8 mouse cellular contexts compared by ENCODE assay signal in the genomic region with DNA sequence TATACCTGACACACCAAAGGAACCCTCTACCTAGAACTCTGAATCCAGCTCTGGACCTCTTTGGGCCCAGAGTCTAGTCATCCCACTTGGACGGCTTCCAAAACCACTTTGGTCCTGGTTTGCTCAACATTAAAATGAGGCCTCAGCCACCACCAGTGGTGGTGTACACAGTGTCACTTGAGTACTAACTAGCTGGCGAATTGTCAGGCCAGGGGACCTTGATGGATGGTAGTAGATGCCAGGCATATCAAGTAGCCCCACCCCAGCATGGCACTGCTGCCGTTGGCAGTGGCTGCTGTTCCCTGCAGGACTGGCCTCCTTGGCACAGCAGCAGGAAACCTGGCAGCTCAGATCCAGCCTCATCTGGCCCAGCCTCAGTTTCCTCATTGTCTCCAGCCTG. TPM values are rescaled to one million over a fixed set of nuclear protein-coding genes. Genes with fewer than 3 reads are reported as not detected.
DNase-seq lines count a peak whose midpoint lies in the region; ATAC-seq lines count a peak whose summit lies in the region.

No protein-coding gene starts in this region.

- no peaks in the 10 kb centered on the region for H3K4me1 ChIP-seq in neural tube, embryonic 14.5 days (ENCODE audit: control insufficient read depth, insufficient read depth, low read length)

- WGBS in neural tube, embryonic 14.5 days, result 62% methylated on average over 3 of the region's 3 CpGs

- no peak for ATAC-seq in cerebellum, adult (ENCODE audit: insufficient number of reproducible peaks, low FRiP score, low TSS enrichment)
- ATAC-seq in neural tube, embryonic 14.5 days (ENCODE audit: low read depth), result peak; percentile 57; the same call in 1 of the 2 replicates

- no peak overlapping the region for H3K9ac ChIP-seq in neural tube, embryonic 14.5 days (replicated peaks; ENCODE audit: low read depth, low read length)

- DNase-seq in cerebellum, adult 9-10 months, result peak; percentile 34
- peak; percentile 38 to 60 for DNase-seq in left cerebral cortex, postnatal 25 days (ENCODE audit: low spot score in 2 of 2)
- no peak for DNase-seq in left cerebral cortex, postnatal 36 days (ENCODE audit: low spot score in 2 of 2)
- DNase-seq in gastrocnemius, postnatal 14 days, result peak; percentile 52
- DNase-seq in thymus, adult 18-20 months, result no peak
- no peak for DNase-seq in yolk sac, embryonic 10.5 days (ENCODE audit: low spot score)

- no peaks in the 10 kb centered on the region for H3K27me3 ChIP-seq in neural tube, embryonic 14.5 days (ENCODE audit: control insufficient read depth, insufficient read depth, low read length)

- H3K27ac ChIP-seq in neural tube, embryonic 14.5 days (ENCODE audit: low read depth, low read length), result no peak overlapping the region

- no peaks in the 10 kb centered on the region for H3K36me3 ChIP-seq in neural tube, embryonic 14.5 days (ENCODE audit: control insufficient read depth, insufficient read depth, low read length)

- no peaks in the 10 kb centered on the region for H3K9me3 ChIP-seq in neural tube, embryonic 14.5 days (ENCODE audit: control insufficient read depth, low read length)

- no peak overlapping the region for H3K4me3 ChIP-seq in neural tube, embryonic 14.5 days (ENCODE audit: low read depth, low read length)

- intact Hi-C loops in left cerebral cortex, postnatal 25 days (cut with DNase I), result loop anchor here (5.0 kb wide), 2 partner anchors 157 to 517 kb away; no protein-coding TSS in a partner anchor
- intact Hi-C loops in left cerebral cortex, postnatal 36 days (cut with DNase I), result loop anchor here (5.0 to 10.0 kb wide), 2 partner anchors 37 to 169 kb away; a partner anchor contains a TSS
- intact Hi-C loops in gastrocnemius, postnatal 14 days (cut with DNase I; ENCODE audit: low total_unique reads), result no loop called here

- no peak overlapping the region for H3K4me2 ChIP-seq in neural tube, embryonic 14.5 days (ENCODE audit: low read depth, low read length)

RNA-seq across cellular contexts. Expression of a gene that starts 36.3 kb away (rescaled TPM):
- total RNA-seq in left cerebral cortex, postnatal 25 days (2021), result 10 to 100 TPM; 22.0 to 24.2 TPM
- total RNA-seq in left cerebral cortex, postnatal 36 days (2021), result 10 to 100 TPM; 19.7 to 25.4 TPM
- total RNA-seq in gastrocnemius, postnatal 14 days (2021), result 1 to 10 TPM; 6.6 to 7.7 TPM
- polyA plus RNA-seq in neural tube, embryonic 14.5 days (2014; fragmentation: Nextera tagmentation; extraction: Ambion mirVana), result 9.1 and 10.9 TPM in 2 replicates

RNA-seq across cellular contexts. Expression of a gene that starts 40.0 kb away (rescaled TPM):
- 10 to 100 TPM; 70.9 to 82.1 TPM for total RNA-seq in left cerebral cortex, postnatal 25 days (2021)
- total RNA-seq in left cerebral cortex, postnatal 36 days (2021), result 10 to 100 TPM; 70.1 to 79.3 TPM
- 10 to 100 TPM; 12.7 to 13.7 TPM for total RNA-seq in gastrocnemius, postnatal 14 days (2021)
- 41.2 and 43.0 TPM in 2 replicates for polyA plus RNA-seq in neural tube, embryonic 14.5 days (2014; fragmentation: Nextera tagmentation; extraction: Ambion mirVana)

RNA-seq across cellular contexts. Expression of a gene that starts 58.8 kb away (rescaled TPM):
- total RNA-seq in left cerebral cortex, postnatal 25 days (2021), result 1 to 10 TPM; 1.3 to 3.0 TPM
- 1 to 10 TPM in 1 of 2 experiments, under 1 TPM in 1; 0.99 to 2.1 TPM for total RNA-seq in left cerebral cortex, postnatal 36 days (2021)
- 10 to 100 TPM; 10.4 to 11.9 TPM for total RNA-seq in gastrocnemius, postnatal 14 days (2021)
- 0.44 and 6.6 TPM in 2 replicates for polyA plus RNA-seq in neural tube, embryonic 14.5 days (2014; fragmentation: Nextera tagmentation; extraction: Ambion mirVana)

Comparison
In these comparisons a context has a peak if more than half of its experiments do, and no peak if none do; other contexts are left out.
1. DNase-seq: peak in cerebellum, adult 9-10 months (single experiment), left cerebral cortex, postnatal 25 days (2 of 2) and gastrocnemius, postnatal 14 days (single experiment); none in left cerebral cortex, postnatal 36 days (0 of 2), thymus, adult 18-20 months (0 of 2) and yolk sac, embryonic 10.5 days (single experiment).
2. RNA of a gene that starts 40.0 kb away (total RNA-seq): 70.9 to 82.1 TPM in left cerebral cortex, postnatal 25 days and 70.1 to 79.3 TPM in left cerebral cortex, postnatal 36 days; 12.7 to 13.7 TPM in gastrocnemius, postnatal 14 days; every median in the first group is over 4 times any median in the second.